Mouse (Mus musculus) lung, adult 2 months (tissue): ENCODE data around the gene Grm2. TPM values are rescaled to one million over a fixed set of nuclear protein-coding genes. Genes with fewer than 3 reads are reported as not detected.

Experiments used
- DNase-seq: peaks from one replicate; pipeline ENCODE4 v3.0.0; 2022
- H3K4me1 ChIP-seq: fragments of 200-500 bp; 2 replicates; pipeline ENCODE4 v1.6.1; 2011; ENCODE audit warnings: low read length; ENCODE audit not compliant: control insufficient read depth, insufficient read depth
- H3K4me3 ChIP-seq: fragments of 200-500 bp; replicated peaks from 2 replicates; pipeline ENCODE3; 2011; ENCODE audit warnings: low read depth, mild to moderate bottlenecking, control low read depth, low read length; ENCODE audit errors: extremely low read depth
- CTCF ChIP-seq: fragments of 200-500 bp; IDR thresholded peaks from 2 replicates; pipeline ENCODE4 v1.5.1; 2011; ENCODE audit warnings: mild to moderate bottlenecking, low read length, control low read depth; ENCODE audit not compliant: insufficient read depth
- POLR2A ChIP-seq: fragments of 200-500 bp; IDR thresholded peaks from 2 replicates; pipeline ENCODE4 v1.6.1; 2011; ENCODE audit warnings: low read depth, mild to moderate bottlenecking, control low read depth, low read length, borderline replicate concordance; ENCODE audit errors: extremely low read depth
- WGBS: fragments of 180-500 bp; shearing (Covaris S2); methylation state at CpG from one replicate; pipeline ENCODE4 v1.1.7; 2018; 5-methylcytosine and 5-hydroxymethylcytosine counted together
- polyA plus RNA-seq: library from polyadenylated mRNA; depleted of rRNA; stranded (reverse); fragments of >200 nt; gene quantifications from 2 replicates; pipeline ENCODE4 v1.2.3, GENCODE M21; 2012

The Grm2 gene
- polyA plus RNA-seq, 1 experiment: not detected

DNA sequence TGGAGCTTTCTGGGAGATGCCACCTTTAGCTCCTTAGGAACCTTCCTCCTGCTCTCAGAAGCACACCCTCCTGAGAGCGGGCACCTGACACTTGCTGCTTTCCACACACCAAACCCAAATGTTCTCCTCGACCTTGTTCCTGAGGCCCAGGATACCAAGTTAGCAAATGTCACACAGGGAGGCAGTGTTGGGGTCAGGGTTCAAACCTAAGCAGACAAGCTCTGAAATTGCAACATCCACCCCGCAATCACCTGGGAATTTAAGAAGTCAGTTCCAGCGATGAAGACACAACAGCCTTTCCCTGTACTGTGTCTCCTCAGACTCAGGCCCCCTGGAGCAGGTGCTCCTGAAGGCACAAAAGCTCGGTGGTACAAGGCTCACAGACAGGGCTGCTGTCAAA, 21.8 kb upstream of the Grm2 start:
- DNase-seq: no peak
- WGBS: 87% methylated on average over 5 of the region's 5 CpGs
- no peak overlapping the region for H3K4me3 ChIP-seq
- TF ChIP-seq POLR2A (no peak), CTCF (no peak)
- H3K4me1 ChIP-seq: no peaks in the 10 kb centered on the region

DNA sequence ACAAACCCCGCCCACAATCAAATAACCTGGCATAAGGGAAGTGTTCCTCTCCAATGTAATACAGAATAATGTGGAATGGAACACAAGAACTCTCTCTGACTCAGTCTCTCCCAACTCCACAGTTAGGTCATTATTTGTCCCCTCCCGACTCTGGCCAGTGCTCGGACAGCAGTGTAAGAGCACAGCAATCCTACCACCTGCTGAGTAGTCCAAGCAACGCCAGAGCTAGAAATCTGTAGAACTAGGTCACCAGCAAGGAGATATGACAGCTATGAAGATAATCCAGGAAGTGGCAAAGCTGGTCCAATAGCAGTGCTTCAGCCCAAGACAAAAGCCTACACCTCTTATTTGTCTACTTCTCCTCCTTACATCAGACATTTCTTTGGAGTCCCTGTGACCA, 20.7 kb upstream of the Grm2 start:
- no peak for TF ChIP-seq CTCF
- no peak overlapping the region for H3K4me3 ChIP-seq
- no peaks in the 10 kb centered on the region for H3K4me1 ChIP-seq
- DNase-seq: no peak
- 73% methylated on average over 4 of the region's 4 CpGs for WGBS

DNA sequence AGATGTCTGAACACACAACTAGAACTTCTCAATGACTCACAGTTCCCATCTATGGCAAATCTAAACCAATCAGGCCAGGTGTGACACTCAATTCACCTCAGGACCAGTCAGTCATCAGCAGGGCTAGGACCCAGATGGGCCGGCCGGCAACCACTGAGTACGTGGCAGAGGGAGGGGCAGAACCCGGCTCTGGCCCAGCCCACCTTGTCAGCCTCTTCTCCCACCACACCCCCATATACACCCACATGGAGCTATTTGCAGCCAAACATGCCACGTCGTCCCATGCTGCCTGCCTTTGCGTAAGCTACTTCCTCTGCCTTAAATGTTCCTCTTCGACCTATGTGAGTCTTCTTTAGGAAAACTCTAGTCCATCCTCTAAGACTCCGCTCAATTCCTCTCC, 20.1 kb upstream of the Grm2 start:
- H3K4me3 ChIP-seq: no peak overlapping the region
- TF ChIP-seq POLR2A (no peak), CTCF (no peak)
- peak; percentile 12 for DNase-seq
- no peaks in the 10 kb centered on the region for H3K4me1 ChIP-seq
- 62% methylated on average over 9 of the region's 9 CpGs for WGBS

DNA sequence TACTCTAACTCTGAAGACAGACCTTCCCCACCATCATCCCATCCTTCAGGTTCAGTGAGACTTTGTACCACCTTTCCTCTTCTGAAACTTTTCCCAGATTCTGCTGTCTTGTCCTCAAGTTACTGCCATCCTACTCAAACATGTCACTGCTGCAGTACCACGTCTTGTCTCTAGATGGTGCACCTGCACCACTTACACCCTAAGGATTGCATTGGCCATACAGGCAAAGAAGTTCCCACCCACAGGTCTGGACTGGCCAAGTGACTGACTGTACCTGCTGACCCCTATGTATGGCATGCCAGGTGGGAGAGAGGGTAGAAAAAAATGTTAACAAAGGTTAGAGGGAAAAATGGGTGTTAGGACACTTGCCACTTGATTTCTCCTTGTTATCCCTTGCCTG, 19.6 kb upstream of the Grm2 start:
- DNase-seq: peak; percentile 84
- Histone ChIP-seq H3K4me3 (no peak overlapping the region), H3K4me1 (no peaks in the 10 kb centered on the region)
- WGBS: 0% methylated on average over 1 of the region's 1 CpGs
- TF ChIP-seq POLR2A (no peak), CTCF (peak; percentile 88)

DNA sequence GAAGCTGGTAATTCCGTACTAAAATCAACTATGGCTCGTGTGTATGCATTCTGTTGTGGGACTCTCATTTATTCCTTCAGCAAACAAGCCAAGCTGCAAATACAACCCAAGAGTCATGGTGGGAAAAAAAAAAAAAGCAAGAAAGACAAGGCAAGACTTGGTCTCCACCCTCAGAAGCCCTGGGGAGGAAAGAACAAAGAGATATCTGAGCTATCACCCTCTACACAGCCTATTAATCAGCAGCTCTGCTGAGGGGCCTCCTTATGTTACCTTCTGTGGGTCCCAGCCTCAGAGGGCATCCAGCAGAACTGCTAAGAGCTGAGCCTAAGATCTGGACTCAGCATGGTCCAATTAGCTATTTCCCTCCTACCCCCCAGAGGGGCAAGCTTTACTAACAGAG, 18.0 kb upstream of the Grm2 start:
- 91% methylated on average over 2 of the region's 2 CpGs for WGBS
- no peak for TF ChIP-seq POLR2A
- no peak for TF ChIP-seq CTCF
- no peaks in the 10 kb centered on the region for H3K4me1 ChIP-seq
- DNase-seq: no peak
- H3K4me3 ChIP-seq: no peak overlapping the region

DNA sequence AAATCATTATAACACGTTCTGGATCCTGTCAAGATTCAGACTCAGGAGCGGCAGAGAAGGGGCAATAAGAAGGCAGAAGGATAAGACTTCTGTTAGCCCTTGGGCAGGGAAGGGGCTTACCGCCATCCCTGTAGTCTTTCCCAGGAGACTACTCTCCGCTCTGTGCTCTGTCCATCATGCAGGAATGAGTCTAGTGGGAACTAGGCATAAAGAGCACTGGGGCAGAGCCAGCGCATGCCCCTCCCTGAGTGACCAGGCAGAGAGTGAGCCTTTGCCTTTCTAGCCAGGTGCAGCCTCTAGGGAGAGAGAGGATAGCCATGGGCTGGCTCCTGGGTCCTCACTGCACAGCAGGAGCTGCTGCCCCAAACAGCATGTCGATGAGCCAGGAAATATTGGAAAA, 9.0 kb upstream of the Grm2 start:
- no peaks in the 10 kb centered on the region for H3K4me1 ChIP-seq
- TF ChIP-seq POLR2A (no peak), CTCF (no peak)
- no peak overlapping the region for H3K4me3 ChIP-seq
- DNase-seq: no peak
- 91% methylated on average over 6 of the region's 6 CpGs for WGBS

DNA sequence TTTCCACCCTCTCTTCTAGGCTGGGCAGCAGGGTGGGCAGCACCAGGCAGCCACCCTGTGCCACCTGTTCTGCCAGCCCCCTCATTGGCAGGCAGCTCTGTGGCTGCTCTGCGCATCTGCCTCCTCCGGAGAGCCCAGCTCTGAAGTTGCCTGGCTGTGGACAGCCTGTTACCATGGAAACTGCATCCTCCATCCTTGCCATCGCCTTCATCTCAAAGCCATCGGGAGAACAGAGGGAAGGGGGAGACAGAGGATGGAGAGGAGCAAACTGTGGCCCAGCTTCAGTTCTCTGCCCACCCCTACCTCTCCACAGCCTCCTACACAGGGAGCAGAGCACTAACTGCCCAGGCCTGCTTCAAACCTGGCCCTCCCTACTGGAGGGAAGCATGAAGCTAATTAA, 8.6 kb upstream of the Grm2 start:
- Histone ChIP-seq H3K4me1 (no peaks in the 10 kb centered on the region), H3K4me3 (no peak overlapping the region)
- 86% methylated on average over 4 of the region's 4 CpGs for WGBS
- no peak for TF ChIP-seq POLR2A
- no peak for DNase-seq

DNA sequence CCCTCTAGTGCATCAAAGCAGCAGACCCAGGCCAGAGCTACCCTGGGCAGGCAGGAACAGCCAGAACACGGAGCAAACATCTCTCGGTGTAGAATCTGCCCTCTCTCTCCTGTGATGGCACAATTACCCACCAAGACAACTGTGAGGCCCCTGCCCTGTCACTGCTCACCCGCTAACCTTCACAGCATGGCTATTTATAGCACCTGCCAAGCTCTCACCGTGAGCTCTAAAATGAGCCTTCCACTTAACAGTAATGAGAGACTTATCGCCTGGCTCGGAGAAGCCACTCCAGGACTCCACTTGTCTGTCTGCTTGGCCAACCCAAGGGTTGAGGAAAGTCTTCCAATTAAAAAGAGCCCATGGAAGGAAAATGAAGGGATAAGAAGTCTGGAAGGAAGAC, 7.3 kb upstream of the Grm2 start:
- DNase-seq: no peak
- TF ChIP-seq CTCF (no peak), POLR2A (no peak)
- Histone ChIP-seq H3K4me1 (no peaks in the 10 kb centered on the region), H3K4me3 (no peak overlapping the region)
- 78% methylated on average over 6 of the region's 6 CpGs for WGBS

DNA sequence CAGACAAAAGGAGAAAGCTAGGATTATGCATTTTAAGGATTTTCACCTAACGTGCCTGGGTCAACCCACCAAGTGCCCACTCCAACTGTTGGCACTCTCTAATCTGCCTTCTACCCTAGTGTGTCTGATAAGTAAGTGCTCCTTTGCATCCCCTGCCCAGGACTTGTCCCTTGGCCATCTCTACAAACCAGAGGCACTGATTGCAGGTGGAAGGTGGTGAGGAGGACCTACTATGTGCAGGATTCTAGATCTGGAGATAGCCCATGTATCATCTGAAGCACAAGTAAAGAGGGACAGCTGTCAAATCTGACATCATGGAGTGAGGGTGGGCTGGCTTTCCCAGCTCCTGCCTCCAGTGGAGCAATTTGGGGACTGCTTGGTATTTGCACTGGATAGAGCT, 4.1 kb upstream of the Grm2 start:
- no peaks in the 10 kb centered on the region for H3K4me1 ChIP-seq
- WGBS: 81% methylated on average over 1 of the region's 1 CpGs
- DNase-seq: no peak
- no peak for TF ChIP-seq CTCF
- TF ChIP-seq POLR2A: no peak
- H3K4me3 ChIP-seq: no peak overlapping the region

DNA sequence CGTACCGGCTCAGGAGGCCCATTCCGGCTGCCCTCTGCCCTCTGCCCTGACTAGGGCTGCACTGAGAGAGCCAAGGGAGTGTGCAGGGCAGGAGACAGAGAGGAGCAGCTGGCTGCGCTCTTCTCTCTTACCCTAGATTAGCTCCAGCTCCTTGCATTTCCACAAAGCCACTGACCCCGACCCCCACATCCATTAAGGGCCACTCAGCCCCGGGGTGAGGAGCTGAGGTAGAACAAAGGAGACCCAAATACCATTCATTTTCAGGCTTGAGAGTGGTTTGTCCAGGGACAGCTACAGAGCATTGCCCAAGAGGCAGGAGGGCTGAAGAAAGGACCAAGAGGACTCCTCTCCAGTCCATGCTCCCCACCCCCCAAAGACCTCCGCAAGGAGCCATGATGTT, 3.6 kb upstream of the Grm2 start:
- 73% methylated on average over 7 of the region's 7 CpGs for WGBS
- DNase-seq: no peak
- TF ChIP-seq CTCF (no peak), POLR2A (no peak)
- H3K4me3 ChIP-seq: no peak overlapping the region
- no peaks in the 10 kb centered on the region for H3K4me1 ChIP-seq

DNA sequence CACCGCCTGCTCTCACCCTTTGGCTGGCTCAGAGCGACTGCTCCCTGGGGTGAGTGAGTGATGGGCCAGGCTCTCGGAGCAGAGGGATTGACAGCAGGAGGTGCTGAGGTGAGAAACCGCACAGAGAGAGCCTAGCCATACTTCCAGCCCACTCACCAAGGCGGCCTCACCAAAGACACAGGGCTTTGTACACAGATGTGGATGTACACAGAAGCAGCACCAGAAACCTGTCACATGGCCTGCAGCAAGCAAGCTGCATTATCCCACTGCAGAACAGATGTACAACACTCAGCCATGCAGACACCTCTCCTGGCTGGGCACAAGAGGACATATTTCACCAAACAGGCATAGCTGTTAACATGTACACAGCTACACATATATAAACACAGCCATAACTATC, 1.7 kb upstream of the Grm2 start:
- 40% methylated on average over 5 of the region's 5 CpGs for WGBS
- H3K4me1 ChIP-seq: no peaks in the 10 kb centered on the region
- DNase-seq: no peak
- no peak overlapping the region for H3K4me3 ChIP-seq
- TF ChIP-seq POLR2A (no peak), CTCF (no peak)
